Mouse (Mus musculus): Measurements from ENCODE around the gene Tmem171. TPM values are rescaled to one million over a fixed set of nuclear protein-coding genes. Genes with fewer than 3 reads are reported as not detected.

Tmem171 gene
- polyA plus RNA-seq (2012; rRNA removed), result 0.10 and 0.23 TPM in 2 replicates

GRCm38 (mm10) chr13:98694773-98695314 lies at the start of gene Tmem171:
Tmem171 (minus strand) TSS chr13:98694834.
- Histone ChIP-seq H3K4me3 (ENCODE audit: insufficient read depth, low read length) (peak within 1 kb of the TSS; percentile 21; the same call in 1 of the 2 replicates), H3K27ac (ENCODE audit: insufficient read depth, low read length) (no peak within 1 kb of the TSS)

GRCm38 (mm10) chr13:98743829-98744228 lies 49.2 kb upstream of the Tmem171 start:
- TF ChIP-seq POLR2A (IDR thresholded peaks at IDR 0.05; ENCODE audit: extremely low read depth, insufficient read depth, low read length), result no peak
- TF ChIP-seq CTCF (IDR thresholded peaks at IDR 0.05; ENCODE audit: extremely low read depth, insufficient read depth, low read length), result no peak
- Histone ChIP-seq H3K4me3 (ENCODE audit: insufficient read depth, low read length) (no peak overlapping the region), H3K4me1 (ENCODE audit: control insufficient read depth, insufficient read depth, low read length) (no peaks in the 10 kb centered on the region), H3K27ac (ENCODE audit: insufficient read depth, low read length) (no peak overlapping the region)

More at GRCm38 (mm10) chr13:98694773-98695314, at the start of gene Tmem171:
- TF ChIP-seq CTCF (IDR thresholded peaks at IDR 0.05; ENCODE audit: extremely low read depth, insufficient read depth, low read length) (no peak), POLR2A (IDR thresholded peaks at IDR 0.05; ENCODE audit: extremely low read depth, insufficient read depth, low read length) (no peak)
- no peaks in the 10 kb centered on the region for H3K4me1 ChIP-seq (ENCODE audit: control insufficient read depth, insufficient read depth, low read length)

GRCm38 (mm10) chr13:98743214-98743613 lies 48.6 kb upstream of the Tmem171 start:
- TF ChIP-seq CTCF (IDR thresholded peaks at IDR 0.05; ENCODE audit: extremely low read depth, insufficient read depth, low read length) (no peak), POLR2A (IDR thresholded peaks at IDR 0.05; ENCODE audit: extremely low read depth, insufficient read depth, low read length) (no peak)

GRCm38 (mm10) chr13:98738213-98738612 lies 43.6 kb upstream of the Tmem171 start:
- Histone ChIP-seq H3K27ac (ENCODE audit: insufficient read depth, low read length) (no peak overlapping the region), H3K4me3 (ENCODE audit: insufficient read depth, low read length) (no peak overlapping the region), H3K4me1 (ENCODE audit: control insufficient read depth, insufficient read depth, low read length) (no peaks in the 10 kb centered on the region)
- TF ChIP-seq CTCF (IDR thresholded peaks at IDR 0.05; ENCODE audit: extremely low read depth, insufficient read depth, low read length) (no peak), POLR2A (IDR thresholded peaks at IDR 0.05; ENCODE audit: extremely low read depth, insufficient read depth, low read length) (no peak)

More at GRCm38 (mm10) chr13:98743214-98743613, 48.6 kb upstream of the Tmem171 start:
- Histone ChIP-seq H3K27ac (ENCODE audit: insufficient read depth, low read length) (no peak overlapping the region), H3K4me1 (ENCODE audit: control insufficient read depth, insufficient read depth, low read length) (no peaks in the 10 kb centered on the region), H3K4me3 (ENCODE audit: insufficient read depth, low read length) (no peak overlapping the region)

GRCm38 (mm10) chr13:98733292-98733691 lies 38.7 kb upstream of the Tmem171 start:
- Histone ChIP-seq H3K4me1 (ENCODE audit: control insufficient read depth, insufficient read depth, low read length) (peaks cover 1% of the 10 kb centered on the region; the same call in 1 of the 2 replicates), H3K4me3 (ENCODE audit: insufficient read depth, low read length) (no peak overlapping the region), H3K27ac (ENCODE audit: insufficient read depth, low read length) (no peak overlapping the region)
- TF ChIP-seq CTCF (IDR thresholded peaks at IDR 0.05; ENCODE audit: extremely low read depth, insufficient read depth, low read length), result no peak
- no peak for TF ChIP-seq POLR2A (IDR thresholded peaks at IDR 0.05; ENCODE audit: extremely low read depth, insufficient read depth, low read length)

GRCm38 (mm10) chr13:98729271-98730062 lies 34.8 kb upstream of the Tmem171 start:
- H3K27ac ChIP-seq (ENCODE audit: insufficient read depth, low read length), result peak overlapping the region; percentile 93
- TF ChIP-seq CTCF (IDR thresholded peaks at IDR 0.05; ENCODE audit: extremely low read depth, insufficient read depth, low read length) (no peak), POLR2A (IDR thresholded peaks at IDR 0.05; ENCODE audit: extremely low read depth, insufficient read depth, low read length) (no peak)
- no peak overlapping the region for H3K4me3 ChIP-seq (ENCODE audit: insufficient read depth, low read length)
- peaks cover 1% of the 10 kb centered on the region; the same call in 1 of the 2 replicates for H3K4me1 ChIP-seq (ENCODE audit: control insufficient read depth, insufficient read depth, low read length)

- no peak overlapping the region for H3K27ac ChIP-seq (ENCODE audit: insufficient read depth, low read length)
- TF ChIP-seq POLR2A (IDR thresholded peaks at IDR 0.05; ENCODE audit: extremely low read depth, insufficient read depth, low read length), result no peak
- TF ChIP-seq CTCF (IDR thresholded peaks at IDR 0.05; ENCODE audit: extremely low read depth, insufficient read depth, low read length), result peak; percentile 65
- no peak overlapping the region for H3K4me3 ChIP-seq (ENCODE audit: insufficient read depth, low read length)
- H3K4me1 ChIP-seq (ENCODE audit: control insufficient read depth, insufficient read depth, low read length), result peaks cover 1% of the 10 kb centered on the region; the same call in 1 of the 2 replicates
These were observed 31.9 kb upstream of the Tmem171 start for GRCm38 (mm10) chr13:98726494-98726893.

GRCm38 (mm10) chr13:98723430-98723829 lies 28.8 kb upstream of the Tmem171 start:
- Histone ChIP-seq H3K27ac (ENCODE audit: insufficient read depth, low read length) (no peak overlapping the region), H3K4me3 (ENCODE audit: insufficient read depth, low read length) (no peak overlapping the region), H3K4me1 (ENCODE audit: control insufficient read depth, insufficient read depth, low read length) (no peaks in the 10 kb centered on the region)
- TF ChIP-seq CTCF (IDR thresholded peaks at IDR 0.05; ENCODE audit: extremely low read depth, insufficient read depth, low read length) (no peak), POLR2A (IDR thresholded peaks at IDR 0.05; ENCODE audit: extremely low read depth, insufficient read depth, low read length) (no peak)

- Histone ChIP-seq H3K4me1 (ENCODE audit: control insufficient read depth, insufficient read depth, low read length) (no peaks in the 10 kb centered on the region), H3K27ac (ENCODE audit: insufficient read depth, low read length) (no peak overlapping the region), H3K4me3 (ENCODE audit: insufficient read depth, low read length) (no peak overlapping the region)
- no peak for TF ChIP-seq CTCF (IDR thresholded peaks at IDR 0.05; ENCODE audit: extremely low read depth, insufficient read depth, low read length)
- no peak for TF ChIP-seq POLR2A (IDR thresholded peaks at IDR 0.05; ENCODE audit: extremely low read depth, insufficient read depth, low read length)
These were observed 27.7 kb upstream of the Tmem171 start for GRCm38 (mm10) chr13:98722296-98722695.

Data from cortical plate, adult 2 months (tissue).